31 mouse cellular contexts compared by ENCODE assay signal in genomic region chr7:140374300-140374699, GRCm38 (mm10). TPM values are rescaled to one million over a fixed set of nuclear protein-coding genes. Genes with fewer than 3 reads are reported as not detected.
DNase-seq lines count a peak whose midpoint lies in the region; ATAC-seq and TF ChIP-seq lines count a peak whose summit lies in the region.
"Had no signal": no experiment of that assay in that cellular context is flagged by ENCODE, and none has a peak within 500 bp of the region (broad histone marks: within the 10 kb centered on the region; RNA-seq: fewer than 3 reads in every experiment).

No protein-coding gene starts in this region.

- H3K4me1 ChIP-seq in CH12.LX (ENCODE audit: control insufficient read depth in 1 of 2, insufficient read depth in 2 of 2), result no peaks in the 10 kb centered on the region
- no peaks in the 10 kb centered on the region for H3K4me1 ChIP-seq in intestine, postnatal 0 days (replicated peaks; ENCODE audit: control insufficient read depth, insufficient read depth, low read length)
- no peaks in the 10 kb centered on the region for H3K4me1 ChIP-seq in cerebellum, adult 2 months (ENCODE audit: control insufficient read depth, insufficient read depth, low read length)
- H3K4me1 ChIP-seq: embryonic facial prominence, embryonic 15.5 days; heart, embryonic 15.5 days; kidney, embryonic 15.5 days; liver, embryonic 13.5 days had no signal

- H3K36me3 ChIP-seq in C2C12 (ENCODE audit: control insufficient read depth, insufficient read depth) (no peaks in the 10 kb centered on the region), CH12.LX (replicated peaks in 1 of 2; ENCODE audit: control insufficient read depth in 1 of 2, insufficient read depth in 1 of 2, low read length in 1 of 2) (no peaks in the 10 kb centered on the region)
- no peaks in the 10 kb centered on the region for H3K36me3 ChIP-seq in intestine, postnatal 0 days (ENCODE audit: control insufficient read depth, insufficient read depth)
- H3K36me3 ChIP-seq: embryonic facial prominence, embryonic 15.5 days; G1E; heart, embryonic 15.5 days; kidney, embryonic 15.5 days; liver, embryonic 13.5 days had no signal

- H3K79me3 ChIP-seq in C2C12 (ENCODE audit: low read depth), result no peaks in the 10 kb centered on the region

- TF ChIP-seq RAD21 in CH12.LX (IDR thresholded peaks at IDR 0.05; ENCODE audit: low read depth, low read length), result no peak

- TF ChIP-seq CTCF in C2C12 (IDR thresholded peaks at IDR 0.05; ENCODE audit: control insufficient read depth, insufficient read depth, insufficient read length) (no peak), CH12.LX (conservative IDR thresholded peaks at IDR 0.05 in 1 of 2, IDR thresholded peaks at IDR 0.05 in 1 of 2; ENCODE audit: low read depth in 2 of 2, low read length in 2 of 2) (no peak)
- TF ChIP-seq CTCF in intestine, postnatal 0 days (IDR thresholded peaks at IDR 0.05; ENCODE audit: low read depth), result no peak
- no peak for TF ChIP-seq CTCF in cerebellum, adult 2 months (IDR thresholded peaks at IDR 0.05; ENCODE audit: borderline replicate concordance, insufficient read depth, low read depth, low read length)

- no peaks in the 10 kb centered on the region for H3K9me3 ChIP-seq in CH12.LX (replicated peaks; ENCODE audit: low read length)
- H3K9me3 ChIP-seq in intestine, postnatal 0 days (ENCODE audit: control insufficient read depth), result no peaks in the 10 kb centered on the region
- H3K9me3 ChIP-seq: embryonic facial prominence, embryonic 15.5 days; G1E; heart, embryonic 15.5 days; kidney, embryonic 15.5 days; liver, embryonic 13.5 days had no signal

- WGBS in intestine, postnatal 0 days, result 75% methylated on average over 4 of the region's 4 CpGs
- WGBS in cerebellum, adult 2 months, result 77% methylated on average over 4 of the region's 4 CpGs

- no peak overlapping the region for H3K9ac ChIP-seq in CH12.LX (ENCODE audit: insufficient read depth, low read depth)
- H3K9ac ChIP-seq in intestine, postnatal 0 days (ENCODE audit: low read depth, low read length), result no peak overlapping the region
- H3K9ac ChIP-seq: embryonic facial prominence, embryonic 15.5 days; heart, embryonic 15.5 days; hindbrain, embryonic 14.5 days; kidney, embryonic 15.5 days; liver, embryonic 13.5 days; lung, embryonic 14.5 days had no signal

- H3K79me2 ChIP-seq in C2C12 (ENCODE audit: control insufficient read depth, insufficient read depth) (no peaks in the 10 kb centered on the region), CH12.LX (replicated peaks; ENCODE audit: control insufficient read depth, extremely low read depth, insufficient read depth, poor library complexity, severe bottlenecking) (no peaks in the 10 kb centered on the region)

- peak; percentile 12; the same call in 1 of the 2 replicates for TF ChIP-seq EP300 in CH12.LX (IDR thresholded peaks at IDR 0.05; ENCODE audit: low read length)

- H3K27me3 ChIP-seq in C2C12 (ENCODE audit: control insufficient read depth, insufficient read depth, insufficient read length) (no peaks in the 10 kb centered on the region), CH12.LX (replicated peaks) (peaks cover 60% of the 10 kb centered on the region)
- H3K27me3 ChIP-seq in intestine, postnatal 0 days (replicated peaks; ENCODE audit: control insufficient read depth, insufficient read depth, low read length), result no peaks in the 10 kb centered on the region
- H3K27me3 ChIP-seq in cerebellum, adult 2 months (ENCODE audit: control insufficient read depth, insufficient read depth, low read length), result no peaks in the 10 kb centered on the region
- H3K27me3 ChIP-seq: embryonic facial prominence, embryonic 15.5 days; heart, embryonic 15.5 days; kidney, embryonic 15.5 days; liver, embryonic 13.5 days; Patski had no signal

- H3K4me3 ChIP-seq in C2C12 (ENCODE audit: insufficient read depth, poor library complexity, severe bottlenecking), result no peak overlapping the region
- H3K4me3 ChIP-seq in CH12.LX (replicated peaks in 1 of 3; ENCODE audit: low read depth in 2 of 3, low read length in 2 of 3, poor library complexity in 1 of 3), result no peak overlapping the region
- no peak overlapping the region for H3K4me3 ChIP-seq in intestine, postnatal 0 days (ENCODE audit: low read depth, low read length)
- no peak overlapping the region for H3K4me3 ChIP-seq in cerebellum, adult 2 months (replicated peaks; ENCODE audit: insufficient read depth, low read depth, low read length)
- H3K4me3 ChIP-seq: embryonic facial prominence, embryonic 15.5 days; heart, embryonic 15.5 days; kidney, embryonic 15.5 days; liver, embryonic 13.5 days had no signal

- no peak for DNase-seq in CH12.LX (ENCODE audit: extremely low read depth)
- peak; percentile 79 for DNase-seq in thymus, postnatal 0 days (ENCODE audit: low spot score)
- no peak for DNase-seq in retina, embryonic 14.5 days (ENCODE audit: low spot score)
- no peak for DNase-seq in heart, postnatal 10 days
- no peak for DNase-seq in cerebellum, adult 2 months
- DNase-seq: adrenal gland, adult 8-10 months; cerebellum, adult 9-10 months; gastrocnemius, postnatal 36 days; heart, postnatal 4 days; kidney, adult 11 months; kidney, postnatal 4 days; liver, embryonic 13.5 days; lung, embryonic 14.5 days; right cerebral cortex, postnatal 14 days had no signal

- intact Hi-C loops in heart, postnatal 10 days (cut with DNase I), result no loop called here

- TF ChIP-seq POLR2A in CH12.LX (IDR thresholded peaks at IDR 0.05; ENCODE audit: low read depth, low read length), result no peak
- TF ChIP-seq POLR2A in cerebellum, adult 2 months (IDR thresholded peaks at IDR 0.05; ENCODE audit: borderline replicate concordance, insufficient read depth, low read length), result no peak

- dilution Hi-C loops in CH12.LX (cut with MboI; ENCODE audit: extremely low pct_ligation_motif_present, extremely low pct_unique_long_range_greater_than_20kb, low sequenced_read_pairs), result no loop called here

- no peak overlapping the region for H3ac ChIP-seq in C2C12 (ENCODE audit: control insufficient read depth, insufficient read length, low read depth)

- in situ Hi-C loops in CH12.LX (cut with MboI; ENCODE audit: low pct_ligation_motif_present, low pct_unique_long_range_greater_than_20kb, low sequenced_read_pairs), result no loop called here

- H3K27ac ChIP-seq in CH12.LX (ENCODE audit: insufficient read depth, low read depth), result no peak overlapping the region
- H3K27ac ChIP-seq in intestine, postnatal 0 days (ENCODE audit: low read depth, low read length), result no peak overlapping the region
- no peak overlapping the region for H3K27ac ChIP-seq in cerebellum, adult 2 months (ENCODE audit: insufficient read depth, low read length)
- H3K27ac ChIP-seq: embryonic facial prominence, embryonic 15.5 days; heart, embryonic 15.5 days; hindbrain, embryonic 14.5 days; kidney, embryonic 15.5 days; liver, embryonic 13.5 days; stomach, postnatal 0 days had no signal

- no peak overlapping the region for H3K4me2 ChIP-seq in CH12.LX (ENCODE audit: insufficient read depth, low read depth, poor library complexity, severe bottlenecking)
- H3K4me2 ChIP-seq in intestine, postnatal 0 days (replicated peaks; ENCODE audit: low read depth), result no peak overlapping the region
- H3K4me2 ChIP-seq: embryonic facial prominence, embryonic 15.5 days; heart, embryonic 15.5 days; hindbrain, embryonic 14.5 days; kidney, embryonic 15.5 days; liver, embryonic 13.5 days; lung, embryonic 14.5 days had no signal

- ATAC-seq in megakaryocyte, adult 5-6 weeks (ENCODE audit: poor library complexity, severe bottlenecking), result 0 out of 2 replicates have a peak, but pooled peaks have one; percentile 30
- no peak for ATAC-seq in intestine, postnatal 0 days
- ATAC-seq: forebrain, embryonic 16.5 days; Patski had no signal

RNA-seq across cellular contexts. Expression of gene Olfr530, which starts 1.8 kb away (rescaled TPM):
- polyA plus RNA-seq in C2C12 (2012; fragmentation: generic; extraction: Trizol) (not detected), CH12.LX (2012; ENCODE audit: insufficient read length, low read depth) (not detected in 2 replicates)
- total RNA-seq in CH12.LX (2012; rRNA removed) (not detected in 2 replicates), CH12.LX (2014; rRNA removed) (not detected in 2 replicates)
- not detected in 2 replicates for total RNA-seq in megakaryocyte, adult 5-6 weeks (2015)
- not detected in 2 replicates for total RNA-seq in megakaryocyte, adult 5-6 weeks (2017)
- polyA plus RNA-seq in thymus, postnatal 0 days (2015; fragmentation: Nextera tagmentation; extraction: Ambion mirVana), result 0.21 TPM in 1 of 2 replicates, not detected in the other
- not detected for total RNA-seq in heart, postnatal 10 days (2021)
- not detected in 2 replicates for polyA plus RNA-seq in intestine, postnatal 0 days (2015; fragmentation: Nextera tagmentation; extraction: Ambion mirVana)
- polyA plus RNA-seq in cerebellum, adult 2 months (2012; rRNA removed), result not detected in 2 replicates
- total RNA-seq: adrenal gland, adult 8-10 months; common myeloid progenitor, adult 5-6 weeks; G1E; gastrocnemius, postnatal 36 days; heart, adult 8-10 months; heart, postnatal 4 days; left cerebral cortex, postnatal 14 days; megakaryocyte-erythroid progenitor cell, adult 5-6 weeks; midbrain, postnatal 0 days had no signal
- polyA plus RNA-seq: embryonic facial prominence, embryonic 15.5 days; forebrain, embryonic 16.5 days; G1E; heart, embryonic 15.5 days; hindbrain, embryonic 14.5 days; kidney, embryonic 15.5 days; limb, embryonic 14.5 days; liver, embryonic 13.5 days; lung, embryonic 14.5 days; midbrain, postnatal 0 days; Patski; stomach, postnatal 0 days had no signal

RNA-seq across cellular contexts. Expression of gene Olfr60, which starts 12.8 kb away (rescaled TPM):
- not detected for polyA plus RNA-seq in C2C12 (2012; fragmentation: generic; extraction: Trizol)
- not detected in 2 replicates for total RNA-seq in CH12.LX (2012; rRNA removed)
- total RNA-seq in CH12.LX (2014; rRNA removed), result not detected in 2 replicates
- polyA plus RNA-seq in CH12.LX (2012; ENCODE audit: insufficient read length, low read depth), result not detected in 2 replicates
- total RNA-seq in megakaryocyte, adult 5-6 weeks (2015), result 0.11 TPM in 1 of 2 replicates, not detected in the other
- not detected in 2 replicates for total RNA-seq in megakaryocyte, adult 5-6 weeks (2017)
- polyA plus RNA-seq in thymus, postnatal 0 days (2015; fragmentation: Nextera tagmentation; extraction: Ambion mirVana), result not detected in 2 replicates
- not detected for total RNA-seq in heart, postnatal 10 days (2021)
- not detected in 2 replicates for polyA plus RNA-seq in intestine, postnatal 0 days (2015; fragmentation: Nextera tagmentation; extraction: Ambion mirVana)
- not detected in 2 replicates for polyA plus RNA-seq in cerebellum, adult 2 months (2012; rRNA removed)
- total RNA-seq: adrenal gland, adult 8-10 months; common myeloid progenitor, adult 5-6 weeks; gastrocnemius, postnatal 36 days; heart, adult 8-10 months; heart, postnatal 4 days; left cerebral cortex, postnatal 14 days; megakaryocyte-erythroid progenitor cell, adult 5-6 weeks; midbrain, postnatal 0 days had no signal
- polyA plus RNA-seq: embryonic facial prominence, embryonic 15.5 days; forebrain, embryonic 16.5 days; G1E; heart, embryonic 15.5 days; hindbrain, embryonic 14.5 days; kidney, embryonic 15.5 days; limb, embryonic 14.5 days; liver, embryonic 13.5 days; lung, embryonic 14.5 days; midbrain, postnatal 0 days; Patski; stomach, postnatal 0 days had no signal

RNA-seq across cellular contexts. Expression of gene Olfr531, which starts 28.4 kb away (rescaled TPM):
- polyA plus RNA-seq in C2C12 (2012; fragmentation: generic; extraction: Trizol) (not detected), CH12.LX (2012; ENCODE audit: insufficient read length, low read depth) (not detected in 2 replicates)
- total RNA-seq in CH12.LX (2012; rRNA removed) (not detected in 2 replicates), CH12.LX (2014; rRNA removed) (not detected in 2 replicates)
- total RNA-seq in megakaryocyte, adult 5-6 weeks (2015), result not detected in 2 replicates
- not detected in 2 replicates for total RNA-seq in megakaryocyte, adult 5-6 weeks (2017)
- polyA plus RNA-seq in thymus, postnatal 0 days (2015; fragmentation: Nextera tagmentation; extraction: Ambion mirVana), result 0.05 and 0.08 TPM in 2 replicates
- not detected for total RNA-seq in heart, postnatal 10 days (2021)
- not detected in 2 replicates for polyA plus RNA-seq in intestine, postnatal 0 days (2015; fragmentation: Nextera tagmentation; extraction: Ambion mirVana)
- not detected in 2 replicates for polyA plus RNA-seq in cerebellum, adult 2 months (2012; rRNA removed)
- total RNA-seq: adrenal gland, adult 8-10 months; common myeloid progenitor, adult 5-6 weeks; gastrocnemius, postnatal 36 days; heart, adult 8-10 months; heart, postnatal 4 days; left cerebral cortex, postnatal 14 days; megakaryocyte-erythroid progenitor cell, adult 5-6 weeks; midbrain, postnatal 0 days had no signal
- polyA plus RNA-seq: embryonic facial prominence, embryonic 15.5 days; forebrain, embryonic 16.5 days; G1E; heart, embryonic 15.5 days; hindbrain, embryonic 14.5 days; kidney, embryonic 15.5 days; limb, embryonic 14.5 days; liver, embryonic 13.5 days; lung, embryonic 14.5 days; midbrain, postnatal 0 days; Patski; stomach, postnatal 0 days had no signal

RNA-seq across cellular contexts. Expression of gene Olfr527, which starts 40.5 kb away (rescaled TPM):
- polyA plus RNA-seq in C2C12 (2012; fragmentation: generic; extraction: Trizol) (not detected), CH12.LX (2012; ENCODE audit: insufficient read length, low read depth) (not detected in 2 replicates)
- total RNA-seq in CH12.LX (2012; rRNA removed) (not detected in 2 replicates), CH12.LX (2014; rRNA removed) (not detected in 2 replicates)
- not detected in 2 replicates for total RNA-seq in megakaryocyte, adult 5-6 weeks (2015)
- not detected in 2 replicates for total RNA-seq in megakaryocyte, adult 5-6 weeks (2017)
- 0.06 TPM in 1 of 2 replicates, not detected in the other for polyA plus RNA-seq in thymus, postnatal 0 days (2015; fragmentation: Nextera tagmentation; extraction: Ambion mirVana)
- not detected for total RNA-seq in heart, postnatal 10 days (2021)
- polyA plus RNA-seq in intestine, postnatal 0 days (2015; fragmentation: Nextera tagmentation; extraction: Ambion mirVana), result not detected in 2 replicates
- polyA plus RNA-seq in cerebellum, adult 2 months (2012; rRNA removed), result not detected in 2 replicates
- total RNA-seq: adrenal gland, adult 8-10 months; common myeloid progenitor, adult 5-6 weeks; gastrocnemius, postnatal 36 days; heart, adult 8-10 months; heart, postnatal 4 days; left cerebral cortex, postnatal 14 days; megakaryocyte-erythroid progenitor cell, adult 5-6 weeks; midbrain, postnatal 0 days had no signal
- polyA plus RNA-seq: forebrain, embryonic 16.5 days; G1E; heart, embryonic 15.5 days; hindbrain, embryonic 14.5 days; kidney, embryonic 15.5 days; limb, embryonic 14.5 days; liver, embryonic 13.5 days; lung, embryonic 14.5 days; midbrain, postnatal 0 days; Patski; stomach, postnatal 0 days had no signal

RNA-seq across cellular contexts. Expression of gene Olfr532, which starts 47.1 kb away (rescaled TPM):
- not detected for polyA plus RNA-seq in C2C12 (2012; fragmentation: generic; extraction: Trizol)
- not detected in 2 replicates for total RNA-seq in CH12.LX (2012; rRNA removed)
- total RNA-seq in CH12.LX (2014; rRNA removed), result not detected in 2 replicates
- polyA plus RNA-seq in CH12.LX (2012; ENCODE audit: insufficient read length, low read depth), result not detected in 2 replicates
- total RNA-seq in megakaryocyte, adult 5-6 weeks (2015), result not detected in 2 replicates
- total RNA-seq in megakaryocyte, adult 5-6 weeks (2017), result not detected in 2 replicates
- not detected in 2 replicates for polyA plus RNA-seq in thymus, postnatal 0 days (2015; fragmentation: Nextera tagmentation; extraction: Ambion mirVana)
- total RNA-seq in heart, postnatal 10 days (2021), result not detected
- polyA plus RNA-seq in intestine, postnatal 0 days (2015; fragmentation: Nextera tagmentation; extraction: Ambion mirVana), result not detected in 2 replicates
- not detected in 2 replicates for polyA plus RNA-seq in cerebellum, adult 2 months (2012; rRNA removed)
- total RNA-seq: adrenal gland, adult 8-10 months; common myeloid progenitor, adult 5-6 weeks; G1E; gastrocnemius, postnatal 36 days; heart, adult 8-10 months; heart, postnatal 4 days; left cerebral cortex, postnatal 14 days; megakaryocyte-erythroid progenitor cell, adult 5-6 weeks; midbrain, postnatal 0 days had no signal
- polyA plus RNA-seq: embryonic facial prominence, embryonic 15.5 days; forebrain, embryonic 16.5 days; G1E; heart, embryonic 15.5 days; hindbrain, embryonic 14.5 days; kidney, embryonic 15.5 days; limb, embryonic 14.5 days; liver, embryonic 13.5 days; lung, embryonic 14.5 days; midbrain, postnatal 0 days; Patski; stomach, postnatal 0 days had no signal
